Mouse (Mus musculus) thymus, postnatal 25 days (tissue): ENCODE data around the gene Slc37a2.
A peak's percentile ranks its signal among the peaks of the same experiment; 100 is the strongest.
"Not testable (repeated sequence)": the region's sequence is repeated elsewhere in the genome, so short reads cannot be mapped to it uniquely, and the experiment has no call there.

Source experiments
- DNase-seq: peaks from one replicate; pipeline ENCODE4 v3.0.0; 2022

The Slc37a2 gene

DNA sequence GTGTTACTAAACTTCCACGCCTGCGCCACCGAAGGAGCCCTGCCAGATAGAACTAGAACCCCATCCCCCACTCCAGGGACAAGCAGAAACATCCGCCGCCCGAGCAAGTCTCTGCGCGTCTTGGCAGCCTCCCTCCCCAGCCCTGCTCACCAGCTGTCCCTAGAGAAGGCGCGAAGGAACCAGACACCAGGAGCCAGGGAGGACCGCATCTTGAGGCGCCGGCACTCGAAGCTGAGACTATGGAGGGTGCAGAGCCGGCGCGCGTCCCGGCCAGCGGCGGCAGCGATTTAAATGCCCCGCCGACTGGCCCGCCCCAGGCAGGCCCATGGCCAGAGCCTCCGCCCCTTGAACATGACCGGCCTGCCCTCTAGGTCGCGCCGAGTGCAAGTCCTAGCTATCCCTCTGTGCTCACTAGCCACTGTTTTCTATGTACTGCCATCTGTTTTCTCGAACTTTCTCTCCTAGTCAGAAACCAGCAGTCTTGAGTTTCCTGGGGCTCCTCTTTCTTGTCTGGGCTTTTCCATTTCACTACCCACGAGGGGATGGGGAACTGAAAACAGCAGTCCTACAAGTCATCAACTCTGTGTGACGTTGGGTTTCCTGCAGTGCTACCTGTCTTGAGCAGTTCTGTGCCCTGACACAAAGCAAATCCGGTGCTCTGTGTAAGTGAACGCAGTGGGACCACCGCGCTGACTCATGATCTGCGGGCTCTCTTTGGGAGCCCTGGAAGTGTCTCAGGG is at the start of gene Slc37a2:
Slc37a2 (minus strand) TSS at position 590 of the 740 bp plus-strand sequence.
- peak; percentile 79 for DNase-seq

GRCm38 (mm10) chr9:37301720-37302119 is 46.2 kb upstream of the Slc37a2 start:
- DNase-seq, result no peak

DNA sequence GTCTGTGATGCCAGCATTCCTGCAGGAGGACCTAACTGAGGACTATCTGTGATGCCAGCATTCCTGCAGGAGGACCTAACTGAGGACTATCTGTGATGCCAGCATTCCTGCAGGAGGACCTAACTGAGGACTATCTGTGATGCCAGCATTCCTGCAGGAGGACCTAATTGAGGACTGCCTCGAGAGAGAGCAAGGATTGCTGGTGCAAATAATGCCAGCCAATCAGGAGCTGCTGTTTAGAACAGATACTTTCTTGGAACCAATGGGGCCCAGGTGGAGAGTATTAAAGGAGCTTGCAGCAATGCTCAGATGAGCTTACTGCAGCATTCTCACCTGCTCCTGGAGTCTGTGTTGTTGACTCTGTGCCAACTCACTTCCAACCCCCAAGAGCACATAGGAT is 45.0 kb upstream of the Slc37a2 start:
- DNase-seq, result not testable (repeated sequence)

DNA sequence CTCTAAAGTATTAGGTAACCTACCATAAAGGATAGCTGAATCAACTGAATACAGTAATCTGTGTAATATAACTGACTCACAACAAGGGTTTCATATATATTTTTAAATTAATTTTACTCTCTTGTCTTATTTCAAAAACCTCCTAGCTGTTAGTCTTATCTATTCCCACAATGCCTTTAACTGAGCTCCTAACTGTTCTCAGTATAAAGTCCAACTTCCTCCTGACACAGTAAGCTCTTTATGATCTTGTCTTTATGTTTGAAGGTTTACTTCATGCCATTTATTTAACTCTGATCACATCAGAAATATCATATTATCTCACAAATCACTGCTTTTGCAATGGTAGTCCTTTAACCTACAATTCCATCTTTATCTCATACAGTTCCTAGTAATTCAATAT is 40.0 kb upstream of the Slc37a2 start:
- no peak for DNase-seq

DNA sequence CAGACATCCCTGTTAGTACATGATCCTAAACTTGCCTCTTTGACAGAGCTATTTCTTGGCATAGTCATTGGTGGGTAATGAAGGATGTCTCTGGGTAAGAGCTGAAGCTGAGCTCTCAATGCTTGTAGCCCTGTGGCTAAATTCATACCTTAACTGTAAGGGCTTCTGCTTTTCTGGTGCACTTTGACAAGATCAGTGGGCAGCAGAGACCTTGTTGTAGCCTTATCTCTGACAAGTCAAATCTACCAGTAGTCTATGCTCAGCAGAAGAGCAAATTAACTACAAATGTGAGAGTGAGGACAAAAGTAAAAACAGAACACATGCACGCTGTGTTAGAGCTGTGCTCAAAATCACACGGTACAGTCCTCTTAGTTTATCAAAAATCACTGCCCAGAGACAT is 11.1 kb upstream of the Slc37a2 start:
- DNase-seq, result no peak

- DNase-seq, result peak; percentile 76
Measured at GRCm38 (mm10) chr9:37255889-37256225, 319 bp upstream of the Slc37a2 start.

GRCm38 (mm10) chr9:37254531-37255110 is 917 bp downstream of the Slc37a2 start:
- DNase-seq, result no peak

GRCm38 (mm10) chr9:37250631-37251030 is 4.9 kb downstream of the Slc37a2 start:
- DNase-seq, result no peak

GRCm38 (mm10) chr9:37249976-37250375 is 5.6 kb downstream of the Slc37a2 start:
- DNase-seq, result no peak

- DNase-seq, result peak; percentile 64
Measured at GRCm38 (mm10) chr9:37248381-37248906, 7.1 kb downstream of the Slc37a2 start.

DNA sequence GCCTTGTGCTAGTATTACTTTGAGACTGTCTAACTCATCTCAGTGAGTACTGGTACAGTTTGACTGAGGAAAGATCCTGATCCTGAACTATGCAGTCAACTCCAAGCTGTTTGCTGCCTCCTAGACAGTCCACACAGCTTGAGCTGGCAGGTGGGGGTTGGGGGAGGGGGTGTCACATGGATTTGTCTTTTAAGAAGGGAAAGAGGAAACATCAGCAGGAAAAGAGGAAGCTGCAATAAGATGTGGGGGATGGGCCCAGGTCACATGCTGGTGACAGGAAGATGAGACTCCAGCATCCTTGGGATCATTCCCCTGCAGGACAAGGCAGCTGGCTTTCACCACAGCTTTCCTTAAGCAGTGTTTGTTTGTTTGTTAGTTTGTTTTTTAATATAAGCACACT is 8.1 kb downstream of the Slc37a2 start:
- DNase-seq, result no peak

GRCm38 (mm10) chr9:37245810-37246209 is 9.7 kb downstream of the Slc37a2 start:
- no peak for DNase-seq

- DNase-seq, result no peak
Measured at GRCm38 (mm10) chr9:37245404-37245803, 10.1 kb downstream of the Slc37a2 start.

- DNase-seq, result no peak
Measured at GRCm38 (mm10) chr9:37244600-37244999, 10.9 kb downstream of the Slc37a2 start.

GRCm38 (mm10) chr9:37242764-37243163 is 12.8 kb downstream of the Slc37a2 start:
- no peak for DNase-seq

DNA sequence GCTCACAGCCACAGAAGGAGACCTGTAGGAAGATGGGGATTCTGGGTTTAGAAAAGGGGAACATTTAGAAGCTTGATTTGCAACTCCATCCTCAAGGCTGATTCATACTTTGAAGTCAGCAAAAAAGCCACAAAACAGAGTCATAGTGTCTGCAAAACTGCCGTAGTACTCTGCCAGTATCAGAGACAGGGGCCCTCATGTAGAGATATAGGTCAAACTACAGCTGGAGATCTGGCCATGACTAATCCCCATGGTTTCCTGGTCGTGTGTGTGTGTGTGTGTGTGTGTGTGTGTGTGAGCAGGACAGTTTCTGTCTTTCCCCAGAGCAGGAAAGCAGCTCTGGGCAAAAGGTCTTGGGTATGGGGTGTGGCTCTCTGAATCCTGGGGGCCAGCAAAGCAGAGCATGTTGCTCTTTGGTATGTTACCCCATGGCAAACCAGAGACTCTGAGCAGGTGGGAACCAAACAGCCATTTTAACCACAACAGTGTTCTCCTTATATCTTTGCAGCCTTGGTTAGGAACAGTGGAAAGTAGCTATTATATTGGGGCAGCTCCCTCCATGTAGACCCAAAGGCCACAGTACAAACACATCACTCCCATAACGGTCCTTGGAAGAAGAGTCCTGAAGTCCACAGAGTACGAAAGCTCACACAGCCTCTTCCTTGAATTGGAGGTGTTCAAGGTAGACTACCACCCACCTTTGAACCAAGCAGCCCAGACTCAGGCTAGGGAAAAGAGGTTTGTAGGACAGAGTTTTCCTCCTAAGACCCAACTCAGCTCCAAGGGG is 19.4 kb downstream of the Slc37a2 start:
- DNase-seq, result peak; percentile 68

GRCm38 (mm10) chr9:37232201-37233195 is 23.0 kb downstream of the Slc37a2 start:
- DNase-seq, result peak; percentile 56

DNA sequence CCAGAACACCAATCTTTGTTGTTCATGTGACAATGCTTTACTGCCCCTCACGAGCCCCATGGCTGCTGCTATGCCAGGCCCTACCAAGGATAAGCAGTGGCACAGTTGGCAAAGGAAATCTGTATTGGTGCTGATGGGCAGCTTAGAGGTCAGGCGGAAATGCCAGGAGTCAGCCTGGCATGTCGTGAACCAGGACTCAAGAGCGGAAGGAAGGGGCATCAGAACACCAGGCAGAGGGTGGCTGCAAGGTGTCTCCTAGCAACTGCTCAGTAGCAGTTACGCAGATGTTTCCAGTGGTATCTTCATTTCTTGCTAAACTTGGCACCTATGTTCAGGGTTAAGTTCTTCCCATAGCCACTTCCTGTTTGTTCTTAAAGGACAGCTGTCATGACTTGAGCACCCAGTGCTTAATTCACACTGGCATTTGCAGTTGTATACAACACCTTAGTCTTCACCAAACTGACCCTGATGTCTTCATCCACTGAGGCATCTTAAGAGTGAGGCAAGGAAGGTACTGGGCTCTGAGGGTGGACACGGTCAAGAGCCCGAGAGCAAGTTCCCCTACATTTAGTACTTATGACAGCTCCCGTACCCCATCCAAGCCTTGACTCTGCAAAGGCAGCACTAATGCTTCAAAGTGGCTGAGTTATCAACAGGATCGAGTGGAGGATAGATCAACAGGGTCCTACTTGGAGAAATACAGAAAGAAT is 24.9 kb downstream of the Slc37a2 start:
- peak; percentile 75 for DNase-seq

DNA sequence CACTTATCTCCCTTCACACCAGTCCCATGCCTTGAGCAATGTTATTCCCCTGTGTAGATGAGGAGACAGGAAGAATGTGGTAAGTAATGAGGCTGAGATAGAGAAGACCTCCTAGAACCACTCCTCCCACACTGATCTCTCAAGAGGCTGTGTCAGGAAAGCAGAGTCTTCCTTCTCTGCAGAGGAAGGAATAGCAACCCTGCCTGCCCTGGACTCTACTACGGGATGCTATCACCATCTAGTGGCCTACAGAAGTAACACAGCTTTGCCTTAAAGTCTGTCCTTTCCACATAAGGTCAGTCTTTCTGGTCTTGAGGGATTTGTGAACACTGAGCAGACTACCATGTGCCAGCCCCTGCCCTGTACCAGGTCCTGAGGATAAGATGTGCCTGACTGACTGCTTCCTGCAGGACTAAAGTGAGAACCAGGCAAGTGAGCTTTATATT is 25.6 kb downstream of the Slc37a2 start:
- DNase-seq, result peak; percentile 76

DNA sequence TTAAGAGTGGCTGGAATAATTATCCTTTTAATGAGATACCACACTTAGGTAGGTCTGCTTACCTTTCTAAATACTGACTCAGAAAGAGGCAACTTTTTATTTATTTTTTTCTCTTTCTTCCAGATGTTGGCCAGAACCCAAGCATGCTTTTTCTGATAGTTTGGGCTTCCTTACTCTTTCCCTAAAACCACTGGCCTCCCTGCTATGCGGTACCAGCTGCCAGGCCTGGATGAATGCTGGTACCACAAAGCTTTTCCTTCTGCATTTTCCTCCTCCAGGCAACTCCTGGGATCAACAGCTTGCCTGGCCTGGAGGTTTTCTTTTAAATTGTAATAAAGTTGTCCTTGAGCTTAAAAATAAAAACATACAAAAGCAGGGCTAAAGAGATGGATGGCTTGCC is 30.0 kb downstream of the Slc37a2 start:
- no peak for DNase-seq

GRCm38 (mm10) chr9:37220755-37221154 is 34.8 kb downstream of the Slc37a2 start:
- DNase-seq, result no peak
